Mouse (Mus musculus) midbrain, embryonic 10.5 days (tissue): Measurements from ENCODE around the gene Celf5. TPM values are rescaled to one million over a fixed set of nuclear protein-coding genes. Genes with fewer than 3 reads are reported as not detected.

Experiments used
- DNase-seq: peaks from one replicate; pipeline ENCODE4 v3.0.0-alpha.2; 2017; ENCODE audit warnings: low spot score
- H3K27ac ChIP-seq: fragments of 300-500 bp; sonication (generic); replicated peaks from 2 replicates; pipeline ENCODE4 v1.5.1; 2016; ENCODE audit warnings: mild to moderate bottlenecking
- H3K27me3 ChIP-seq: fragments of 300-500 bp; sonication (generic); 2 replicates; pipeline ENCODE4 v1.6.1; 2016; ENCODE audit warnings: low read depth, mild to moderate bottlenecking; ENCODE audit not compliant: poor library complexity, severe bottlenecking
- H3K36me3 ChIP-seq: fragments of 300-500 bp; sonication (generic); 2 replicates; pipeline ENCODE4 v1.6.1; 2016; ENCODE audit warnings: mild to moderate bottlenecking, moderate library complexity
- H3K4me1 ChIP-seq: fragments of 300-500 bp; sonication (generic); 2 replicates; pipeline ENCODE4 v1.6.1; 2016
- H3K4me3 ChIP-seq: fragments of 300-500 bp; sonication (generic); 2 replicates; pipeline ENCODE4 v1.5.1; 2016; ENCODE audit warnings: mild to moderate bottlenecking, moderate library complexity
- H3K9me3 ChIP-seq: fragments of 300-500 bp; sonication (generic); replicated peaks from 2 replicates; pipeline ENCODE4 v1.6.1; 2016; ENCODE audit warnings: mild to moderate bottlenecking
- WGBS: fragments of 180-500 bp; shearing (Covaris S2); methylation state at CpG from one replicate; pipeline ENCODE4 v1.1.7; 2016; 5-methylcytosine and 5-hydroxymethylcytosine counted together
- microRNA-seq: library from miRNA; unstranded; fragments of <30 nt; microRNA quantifications from one replicate; pipeline ENCODE4, GENCODE M21; 2017
- polyA plus RNA-seq: library from polyadenylated mRNA; unstranded; fragments of >200 nt; fragmentation: Nextera tagmentation; extraction: Ambion mirVana; gene quantifications from 2 replicates; pipeline ENCODE4 v1.2.1, GENCODE M21; 2016

Celf5 gene
- polyA plus RNA-seq, 1 experiment from 2014 or later: 5.0 TPM

- H3K27me3 ChIP-seq: peaks cover 52% of the 10 kb centered on the region
- H3K4me3 ChIP-seq: no peak overlapping the region
- no peaks in the 10 kb centered on the region for H3K9me3 ChIP-seq
- WGBS: 13% methylated on average over 8 of the region's 8 CpGs
- no peak for DNase-seq
- peaks cover 90% of the 10 kb centered on the region for H3K4me1 ChIP-seq
- peaks cover 5% of the 10 kb centered on the region; the same call in 1 of the 2 replicates for H3K36me3 ChIP-seq
- H3K27ac ChIP-seq: peak overlapping the region; percentile 74
These were observed 73.2 kb downstream of the Celf5 start for GRCm38 (mm10) chr10:81409330-81409729.

Small RNAs within 50 kb of the gene (microRNA-seq; reads per million reads assigned to microRNA genes)
- gene Gm25595 (not detected), gene Mir1191b (not detected)

Other genes with a start within 250 kb of the Celf5 start
- 3.5 and 6.3 TPM in 2 replicates for gene Zfr2, start 249.6 kb downstream of the Celf5 start, polyA plus RNA-seq
- 3.7 and 4.2 TPM in 2 replicates for gene Matk, start 229.8 kb downstream of the Celf5 start, polyA plus RNA-seq
- 229 and 258 TPM in 2 replicates for gene Mrpl54, start 215.8 kb downstream of the Celf5 start, polyA plus RNA-seq
- gene Apba3, start 215.7 kb downstream of the Celf5 start, polyA plus RNA-seq: 50.5 and 55.5 TPM in 2 replicates
- 6.5 and 6.9 TPM in 2 replicates for gene Tjp3, start 191.1 kb downstream of the Celf5 start, polyA plus RNA-seq
- 55.0 and 60.8 TPM in 2 replicates for gene Pip5k1c, start 189.7 kb downstream of the Celf5 start, polyA plus RNA-seq
- 53.5 and 53.6 TPM in 2 replicates for gene Cactin, start 161.6 kb downstream of the Celf5 start, polyA plus RNA-seq
- 2.9 and 3.3 TPM in 2 replicates for gene Tbxa2r, start 154.0 kb downstream of the Celf5 start, polyA plus RNA-seq
- not detected in 2 replicates for gene Gipc3, start 139.4 kb downstream of the Celf5 start, polyA plus RNA-seq
- 102 and 115 TPM in 2 replicates for gene Hmg20b, start 132.2 kb downstream of the Celf5 start, polyA plus RNA-seq
- gene Mfsd12, start 125.2 kb downstream of the Celf5 start, polyA plus RNA-seq: 9.3 and 10.6 TPM in 2 replicates
- 0.38 and 0.39 TPM in 2 replicates for gene 4930404N11Rik, start 116.9 kb downstream of the Celf5 start, polyA plus RNA-seq
- 138 and 146 TPM in 2 replicates for gene Fzr1, start 104.2 kb downstream of the Celf5 start, polyA plus RNA-seq
- gene Dohh, start 98.3 kb downstream of the Celf5 start, polyA plus RNA-seq: 93.4 and 98.7 TPM in 2 replicates
- 2.9 and 3.4 TPM in 2 replicates for gene Gm48551, start 98.2 kb downstream of the Celf5 start, polyA plus RNA-seq
- 1.7 and 2.9 TPM in 2 replicates for gene Gm48552, start 93.7 kb downstream of the Celf5 start, polyA plus RNA-seq
- 1.7 and 2.3 TPM in 2 replicates for gene Smim24, start 89.7 kb downstream of the Celf5 start, polyA plus RNA-seq
- gene Nfic, start 27.1 kb downstream of the Celf5 start, polyA plus RNA-seq: 8.7 and 11.7 TPM in 2 replicates
- 84.5 and 87.5 TPM in 2 replicates for gene Ncln, start 13.7 kb upstream of the Celf5 start, polyA plus RNA-seq
- 0.37 and 0.89 TPM in 2 replicates for gene S1pr4, start 17.4 kb upstream of the Celf5 start, polyA plus RNA-seq
- gene Gna15, start 41.5 kb upstream of the Celf5 start, polyA plus RNA-seq: 0.53 and 0.85 TPM in 2 replicates
- 70.7 and 73.7 TPM in 2 replicates for gene Gna11, start 62.5 kb upstream of the Celf5 start, polyA plus RNA-seq
- gene Aes, start 76.8 kb upstream of the Celf5 start, polyA plus RNA-seq: 334 and 467 TPM in 2 replicates
- gene Tle2, start 91.9 kb upstream of the Celf5 start, polyA plus RNA-seq: 9.7 and 13.5 TPM in 2 replicates
- 6.0 and 8.8 TPM in 2 replicates for gene Tle6, start 118.4 kb upstream of the Celf5 start, polyA plus RNA-seq
- gene BC025920, start 123.6 kb upstream of the Celf5 start, polyA plus RNA-seq: 1.4 and 2.0 TPM in 2 replicates
- 49.3 and 58.7 TPM in 2 replicates for gene Sirt6, start 145.1 kb upstream of the Celf5 start, polyA plus RNA-seq
- 5.8 and 5.9 TPM in 2 replicates for gene Ankrd24, start 145.8 kb upstream of the Celf5 start, polyA plus RNA-seq
- 4.9 and 5.6 TPM in 2 replicates for gene Gm10778, start 166.3 kb upstream of the Celf5 start, polyA plus RNA-seq
- gene Zfp433, start 222.1 kb upstream of the Celf5 start, polyA plus RNA-seq: 18.8 and 19.0 TPM in 2 replicates